Mouse (Mus musculus): ENCODE measurements around the gene Galnt18.

GRCm38 (mm10) chr7:111509167-111509854 lies 270.5 kb downstream of the Galnt18 start:
- TF ChIP-seq CTCF (IDR thresholded peaks at IDR 0.05) (no peak), EP300 (IDR thresholded peaks at IDR 0.05) (no peak)
